Mouse (Mus musculus): ENCODE data around the gene Ddit4.

The Ddit4 gene

DNA sequence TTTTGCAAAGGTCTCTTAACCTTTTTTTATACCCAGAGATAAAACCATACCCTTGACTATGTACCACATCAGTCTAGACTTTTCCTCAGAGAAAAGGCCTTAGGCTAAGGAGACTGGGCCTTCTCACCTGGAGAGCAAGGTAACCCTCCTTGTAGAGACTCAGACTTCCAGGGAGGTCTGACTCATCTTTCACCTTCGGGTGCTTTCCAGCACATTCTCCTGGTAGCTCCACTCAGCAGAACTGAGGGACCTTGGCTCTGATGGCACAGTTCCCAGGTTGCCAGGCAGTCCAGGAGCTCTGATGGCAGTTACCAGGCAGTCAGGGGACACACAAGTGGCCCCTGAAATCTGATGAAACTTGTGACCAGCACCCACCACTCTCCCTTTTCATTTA is 2.4 kb downstream of the Ddit4 start:
- no peak for DNase-seq (ENCODE audit: low spot score in 2 of 2)

GRCm38 (mm10) chr10:59948363-59949254 is 3.0 kb downstream of the Ddit4 start:
- no peak for DNase-seq (ENCODE audit: low spot score in 2 of 2)

GRCm38 (mm10) chr10:59947296-59948073 is 4.1 kb downstream of the Ddit4 start:
- DNase-seq (ENCODE audit: low spot score in 2 of 2) = no peak

GRCm38 (mm10) chr10:59946362-59946761 is 5.3 kb downstream of the Ddit4 start:
- DNase-seq (ENCODE audit: low spot score in 2 of 2) = no peak

GRCm38 (mm10) chr10:59945416-59945815 is 6.2 kb downstream of the Ddit4 start:
- no peak for DNase-seq (ENCODE audit: low spot score in 2 of 2)

DNA sequence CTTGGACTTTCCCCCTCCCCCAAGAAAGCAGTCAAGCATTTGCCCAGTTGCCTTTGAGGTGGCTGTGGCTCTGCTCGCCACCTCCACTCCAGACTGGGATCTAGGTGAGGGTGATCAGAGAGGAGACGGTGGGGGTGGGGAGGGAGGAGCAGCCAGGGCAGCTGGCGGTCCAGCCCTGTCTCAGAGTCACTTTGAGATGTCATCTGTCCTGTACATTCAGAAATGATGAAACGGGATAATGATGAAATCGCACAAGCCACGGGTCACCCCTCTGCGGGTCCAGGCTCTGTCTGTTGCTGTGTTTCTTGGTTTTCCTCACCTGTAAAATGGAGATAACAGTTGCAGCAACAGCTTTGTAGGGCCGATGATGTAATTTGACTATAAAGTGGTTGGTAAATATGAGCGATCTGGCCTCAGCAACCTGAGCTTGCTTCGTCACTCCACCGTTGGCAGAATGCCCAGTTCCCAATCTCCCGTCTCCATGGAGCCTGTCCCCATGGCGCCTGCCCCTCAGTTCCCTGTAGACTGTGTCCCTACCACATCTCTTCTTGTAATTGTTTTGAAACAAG is 8.1 kb downstream of the Ddit4 start:
- DNase-seq (ENCODE audit: low spot score in 2 of 2) = peak; percentile 73 to 78

GRCm38 (mm10) chr10:59942847-59943420 is 8.7 kb downstream of the Ddit4 start:
- peak in 1 of 2 experiments; percentile 83 for DNase-seq (ENCODE audit: low spot score in 2 of 2)

DNA sequence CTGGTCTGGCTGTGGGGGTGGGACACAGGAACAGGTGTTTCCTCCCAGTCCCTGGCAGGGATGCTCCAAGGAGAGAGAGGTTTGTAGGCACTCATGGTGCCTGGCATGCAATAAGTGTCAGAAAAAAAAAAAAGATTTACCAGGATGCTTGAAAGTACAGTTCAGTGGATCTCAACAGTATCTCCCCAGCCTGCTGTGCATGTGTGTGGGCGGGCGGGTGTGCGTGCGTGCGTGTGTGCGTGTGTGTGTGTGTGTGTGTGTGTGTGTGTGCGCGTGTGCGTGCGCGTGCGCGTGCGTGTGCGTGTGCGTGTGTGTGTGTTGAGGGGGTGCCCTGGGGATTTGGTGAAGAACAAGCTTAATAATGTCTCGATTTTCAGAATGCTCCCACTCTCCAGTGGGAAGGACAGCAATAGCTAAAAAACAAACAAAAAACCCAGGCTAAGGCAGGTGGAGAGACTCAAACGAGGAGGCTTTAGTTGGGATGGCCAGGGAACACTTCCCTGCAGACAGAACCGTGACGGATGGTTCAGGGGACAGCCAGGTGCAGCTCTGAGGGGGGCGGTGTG is 9.3 kb downstream of the Ddit4 start:
- DNase-seq (ENCODE audit: low spot score in 2 of 2) = no peak

DNA sequence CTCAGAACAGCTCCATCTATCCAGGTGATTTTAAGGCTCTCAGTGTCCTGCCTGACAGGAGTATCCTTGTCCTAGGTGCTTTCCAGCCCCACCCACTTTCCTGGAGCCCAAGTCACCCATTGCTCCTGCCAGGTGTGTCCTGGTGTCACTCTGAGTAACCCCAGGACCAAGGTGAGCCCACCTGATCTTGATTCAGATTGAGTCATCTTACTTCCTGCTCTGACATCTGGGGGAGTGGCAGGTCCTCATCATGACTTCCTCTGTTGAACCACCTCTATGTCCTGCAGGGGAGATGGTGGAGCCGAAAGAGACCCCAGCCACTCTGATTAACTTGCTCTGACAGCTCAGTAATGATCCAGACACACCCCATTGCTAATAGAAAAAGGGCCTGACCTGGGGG is 12.6 kb downstream of the Ddit4 start:
- no peak for DNase-seq (ENCODE audit: low spot score in 2 of 2)

GRCm38 (mm10) chr10:59938662-59939061 is 13.0 kb downstream of the Ddit4 start:
- DNase-seq (ENCODE audit: low spot score in 2 of 2) = no peak

DNA sequence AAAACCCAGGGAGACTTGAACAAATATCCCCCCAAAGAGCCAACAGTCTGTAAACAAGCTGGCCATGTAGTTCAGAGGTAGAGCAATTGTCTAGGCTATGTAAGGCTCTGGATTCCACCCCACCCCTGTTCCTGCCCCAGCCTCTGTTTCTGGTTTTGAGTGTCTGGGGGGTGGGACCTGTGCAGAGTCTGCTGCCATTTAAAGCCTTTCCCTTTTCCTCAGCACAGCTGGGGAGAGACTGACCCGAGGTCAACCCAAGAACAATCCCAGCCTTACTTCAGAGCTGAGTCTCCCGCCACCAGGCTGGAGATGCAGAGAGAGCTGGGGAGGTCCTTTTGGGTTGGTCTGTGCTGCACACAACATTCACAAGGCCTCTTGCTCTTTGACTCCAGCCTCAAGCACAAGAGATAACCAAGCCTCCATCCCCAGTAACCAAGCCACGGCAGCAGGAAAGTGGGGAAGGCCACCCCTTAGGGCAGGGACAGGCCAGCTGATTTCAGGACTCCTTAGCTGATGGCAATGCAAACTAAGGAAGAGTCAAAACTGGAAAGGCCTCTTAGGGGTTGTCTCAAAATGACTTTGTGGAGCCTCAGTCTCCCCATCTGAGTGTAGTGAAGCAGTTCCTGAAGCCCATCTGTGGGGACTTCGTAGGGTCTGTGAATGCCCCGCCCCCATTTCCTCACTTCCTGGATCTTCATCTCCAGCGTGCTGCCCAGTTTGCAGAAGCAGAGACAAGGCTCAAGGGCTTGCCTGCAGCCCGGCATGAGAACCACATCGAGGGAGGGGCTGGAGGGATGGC is 15.4 kb downstream of the Ddit4 start:
- no peak for DNase-seq (ENCODE audit: low spot score in 2 of 2)

DNA sequence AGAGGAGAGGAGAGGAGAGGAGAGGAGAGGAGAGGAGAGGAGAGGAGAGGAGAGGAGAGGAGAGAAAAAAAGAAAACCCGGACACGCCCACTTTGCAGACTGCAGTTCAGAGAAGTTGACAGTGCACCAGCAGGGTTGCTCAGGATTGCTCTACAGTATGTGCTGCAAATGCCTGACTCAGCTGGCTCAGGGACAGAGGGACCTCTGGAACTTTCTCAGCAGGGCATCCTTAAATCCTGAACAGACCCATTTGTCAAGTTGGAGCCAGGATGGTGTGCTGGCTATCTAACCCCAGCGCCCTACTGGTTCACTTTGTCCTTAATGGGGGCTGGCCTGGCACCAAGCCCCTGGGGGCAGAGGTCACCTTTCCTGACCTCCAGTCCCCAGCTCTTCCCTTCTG is 17.6 kb downstream of the Ddit4 start:
- no peak for DNase-seq (ENCODE audit: low spot score in 2 of 2)

GRCm38 (mm10) chr10:59932521-59932920 is 19.1 kb downstream of the Ddit4 start:
- no peak for DNase-seq (ENCODE audit: low spot score in 2 of 2)

DNA sequence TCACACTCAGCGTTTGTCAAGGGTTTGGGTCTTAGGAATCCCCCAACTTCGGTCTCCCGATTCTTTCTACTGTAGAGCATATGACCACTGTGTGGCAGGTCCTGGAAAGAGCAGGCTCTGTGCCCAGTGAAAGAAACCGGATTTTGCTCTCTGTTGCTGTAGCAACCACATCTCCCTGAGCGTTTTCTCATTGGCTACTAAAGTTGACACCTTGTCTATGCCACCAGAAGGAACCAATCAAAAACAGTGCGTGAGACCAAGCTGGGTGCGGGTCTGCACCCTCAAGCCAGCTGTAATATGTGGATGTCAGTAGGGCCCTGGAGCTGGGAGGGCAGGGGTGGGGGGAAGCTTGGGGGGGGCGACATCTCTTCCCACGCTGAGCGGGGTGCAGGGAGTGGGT is 20.6 kb downstream of the Ddit4 start:
- DNase-seq (ENCODE audit: low spot score in 2 of 2) = no peak

GRCm38 (mm10) chr10:59929205-59929604 is 22.4 kb downstream of the Ddit4 start:
- no peak for DNase-seq (ENCODE audit: low spot score in 2 of 2)

DNA sequence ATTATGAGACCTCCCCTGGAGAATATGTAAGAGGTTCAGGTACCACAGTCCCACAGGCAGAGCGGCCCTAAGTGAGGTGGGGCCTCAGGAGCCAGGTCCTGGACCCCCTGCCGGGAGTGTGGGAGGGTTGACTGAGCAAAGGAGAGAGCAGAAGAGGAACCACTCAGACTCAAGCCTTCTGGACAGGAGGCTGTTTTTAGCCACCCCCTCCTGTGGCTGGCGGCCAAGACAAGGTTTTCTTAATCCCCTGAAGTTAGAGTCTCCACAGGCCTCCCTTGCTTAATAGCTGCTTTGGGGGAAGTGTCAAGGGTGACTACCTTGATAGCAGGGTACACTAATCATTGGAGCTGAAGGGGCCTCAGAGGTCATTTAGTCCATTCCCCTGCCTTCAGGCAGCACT is 27.3 kb downstream of the Ddit4 start:
- DNase-seq (ENCODE audit: low spot score in 2 of 2) = peak in 1 of 2 experiments; percentile 48

DNA sequence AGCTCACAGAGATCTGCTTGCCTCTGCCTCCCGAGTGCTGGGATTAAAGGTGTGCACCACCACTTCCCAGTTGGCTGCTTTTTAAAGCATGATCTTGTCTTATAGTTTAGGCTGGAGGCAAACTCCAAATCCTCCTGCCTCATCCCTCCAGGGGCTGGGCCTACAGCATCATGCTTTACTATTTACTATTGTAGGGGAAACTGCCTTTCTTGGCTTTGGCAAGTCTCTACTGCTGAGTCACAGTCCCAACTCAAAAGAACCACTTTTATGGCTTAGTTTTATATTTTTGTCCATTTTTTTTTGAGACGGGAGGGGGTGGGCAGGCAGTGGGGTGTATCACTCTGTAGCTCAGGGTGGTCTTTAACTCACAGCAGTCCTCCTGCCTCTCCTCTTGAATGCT is 28.1 kb downstream of the Ddit4 start:
- no peak for DNase-seq (ENCODE audit: low spot score in 2 of 2)

- peak; percentile 55 to 71 for DNase-seq (ENCODE audit: low spot score in 2 of 2)
These were observed 30.6 kb downstream of the Ddit4 start for GRCm38 (mm10) chr10:59920810-59921681.

- DNase-seq (ENCODE audit: low spot score in 2 of 2) = no peak
These were observed 31.2 kb downstream of the Ddit4 start for GRCm38 (mm10) chr10:59920485-59920809.

DNA sequence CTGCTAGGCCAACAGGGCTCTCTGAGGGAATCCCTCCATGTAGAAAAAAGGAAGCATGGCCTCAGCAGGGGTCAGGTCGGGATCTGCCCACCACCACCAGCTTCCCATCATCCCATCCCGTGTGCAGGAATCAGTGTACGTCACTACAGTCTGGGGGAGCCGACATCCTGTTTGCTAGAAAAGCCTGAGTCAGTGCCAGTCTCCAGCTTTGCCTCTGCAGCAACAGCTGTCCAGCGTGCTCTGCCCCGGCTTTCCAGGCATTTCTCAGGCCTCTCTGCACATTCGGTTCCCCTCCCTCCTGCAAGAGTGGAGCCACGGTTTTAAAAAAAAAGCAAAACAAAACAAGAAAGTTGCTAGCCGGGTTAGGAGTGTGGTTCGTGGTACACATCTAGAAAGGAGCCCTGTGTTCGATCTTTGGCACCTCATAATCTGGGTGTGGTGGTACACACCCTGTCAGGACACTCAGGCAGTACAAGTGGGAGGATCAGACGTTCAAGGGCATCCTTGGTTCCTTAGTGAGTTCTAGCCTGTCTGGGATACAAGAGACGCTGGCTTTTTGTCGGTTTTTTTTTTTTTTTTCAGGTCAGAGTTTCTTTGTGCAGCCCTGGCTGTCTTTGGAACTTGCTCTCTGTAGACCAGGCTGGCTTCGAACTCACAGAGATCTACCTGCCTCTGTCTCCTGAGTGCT is 32.0 kb downstream of the Ddit4 start:
- no peak for DNase-seq (ENCODE audit: low spot score in 2 of 2)
